Mouse (Mus musculus): ENCODE results near the gene Sirpb1a. TPM values are rescaled to one million over a fixed set of nuclear protein-coding genes. Genes with fewer than 3 reads are reported as not detected.
"Not testable (repeated sequence)": the region's sequence is repeated elsewhere in the genome, so short reads cannot be mapped to it uniquely, and the experiment has no call there.

The Sirpb1a gene
- 0.19 and 0.28 TPM in 2 replicates for polyA plus RNA-seq (2012; rRNA removed)

GRCm38 (mm10) chr3:15426447-15426846 lies at the start of gene Sirpb1a:
Sirpb1a (minus strand) TSS chr3:15426520.
- not testable (repeated sequence) for H3K27ac ChIP-seq (ENCODE audit: control insufficient read depth, insufficient read depth, low read depth, low read length); H3K27me3 ChIP-seq (ENCODE audit: control insufficient read depth, insufficient read depth, low read length); H3K4me3 ChIP-seq (ENCODE audit: control insufficient read depth, low read depth, low read length); H3K36me3 ChIP-seq (ENCODE audit: control insufficient read depth, insufficient read depth, low read length); H3K4me1 ChIP-seq (ENCODE audit: control insufficient read depth, insufficient read depth, low read length)

GRCm38 (mm10) chr3:15474831-15475230 lies 48.5 kb upstream of the Sirpb1a start:
- H3K27me3 ChIP-seq (ENCODE audit: control insufficient read depth, insufficient read depth, low read length); H3K4me3 ChIP-seq (ENCODE audit: control insufficient read depth, low read depth, low read length); H3K4me1 ChIP-seq (ENCODE audit: control insufficient read depth, insufficient read depth, low read length); H3K36me3 ChIP-seq (ENCODE audit: control insufficient read depth, insufficient read depth, low read length); H3K27ac ChIP-seq (ENCODE audit: control insufficient read depth, insufficient read depth, low read depth, low read length): not testable (repeated sequence)

GRCm38 (mm10) chr3:15470158-15470557 lies 43.8 kb upstream of the Sirpb1a start:
- not testable (repeated sequence) for H3K4me3 ChIP-seq (ENCODE audit: control insufficient read depth, low read depth, low read length); H3K4me1 ChIP-seq (ENCODE audit: control insufficient read depth, insufficient read depth, low read length); H3K27ac ChIP-seq (ENCODE audit: control insufficient read depth, insufficient read depth, low read depth, low read length); H3K27me3 ChIP-seq (ENCODE audit: control insufficient read depth, insufficient read depth, low read length); H3K36me3 ChIP-seq (ENCODE audit: control insufficient read depth, insufficient read depth, low read length)

GRCm38 (mm10) chr3:15443936-15444335 lies 17.6 kb upstream of the Sirpb1a start:
- H3K4me1 ChIP-seq (ENCODE audit: control insufficient read depth, insufficient read depth, low read length); H3K27me3 ChIP-seq (ENCODE audit: control insufficient read depth, insufficient read depth, low read length); H3K36me3 ChIP-seq (ENCODE audit: control insufficient read depth, insufficient read depth, low read length); H3K27ac ChIP-seq (ENCODE audit: control insufficient read depth, insufficient read depth, low read depth, low read length); H3K4me3 ChIP-seq (ENCODE audit: control insufficient read depth, low read depth, low read length): not testable (repeated sequence)

GRCm38 (mm10) chr3:15439844-15440243 lies 13.5 kb upstream of the Sirpb1a start:
- not testable (repeated sequence) for H3K27me3 ChIP-seq (ENCODE audit: control insufficient read depth, insufficient read depth, low read length); H3K4me1 ChIP-seq (ENCODE audit: control insufficient read depth, insufficient read depth, low read length); H3K27ac ChIP-seq (ENCODE audit: control insufficient read depth, insufficient read depth, low read depth, low read length); H3K36me3 ChIP-seq (ENCODE audit: control insufficient read depth, insufficient read depth, low read length); H3K4me3 ChIP-seq (ENCODE audit: control insufficient read depth, low read depth, low read length)

- no peak for TF ChIP-seq POLR2A (IDR thresholded peaks at IDR 0.05; ENCODE audit: control insufficient read depth, low read depth, low read length)
- no peak for TF ChIP-seq CTCF (IDR thresholded peaks at IDR 0.05; ENCODE audit: control insufficient read depth, insufficient read depth, insufficient replicate concordance, low read depth, low read length)
- Histone ChIP-seq H3K27me3 (ENCODE audit: control insufficient read depth, insufficient read depth, low read length) (no peaks in the 10 kb centered on the region), H3K36me3 (ENCODE audit: control insufficient read depth, insufficient read depth, low read length) (no peaks in the 10 kb centered on the region), H3K27ac (ENCODE audit: control insufficient read depth, insufficient read depth, low read depth, low read length) (no peak overlapping the region), H3K4me1 (ENCODE audit: control insufficient read depth, insufficient read depth, low read length) (no peaks in the 10 kb centered on the region), H3K4me3 (ENCODE audit: control insufficient read depth, low read depth, low read length) (no peak overlapping the region)
Observed at GRCm38 (mm10) chr3:15427917-15428316, 1.6 kb upstream of the Sirpb1a start.

- not testable (repeated sequence) for H3K27ac ChIP-seq (ENCODE audit: control insufficient read depth, insufficient read depth, low read depth, low read length); H3K27me3 ChIP-seq (ENCODE audit: control insufficient read depth, insufficient read depth, low read length); H3K4me1 ChIP-seq (ENCODE audit: control insufficient read depth, insufficient read depth, low read length); H3K4me3 ChIP-seq (ENCODE audit: control insufficient read depth, low read depth, low read length); H3K36me3 ChIP-seq (ENCODE audit: control insufficient read depth, insufficient read depth, low read length)
Observed at GRCm38 (mm10) chr3:15355690-15356089, 70.6 kb downstream of the Sirpb1a start.

GRCm38 (mm10) chr3:15350318-15350717 lies 76.0 kb downstream of the Sirpb1a start:
- H3K4me3 ChIP-seq (ENCODE audit: control insufficient read depth, low read depth, low read length); H3K36me3 ChIP-seq (ENCODE audit: control insufficient read depth, insufficient read depth, low read length); H3K27ac ChIP-seq (ENCODE audit: control insufficient read depth, insufficient read depth, low read depth, low read length); H3K27me3 ChIP-seq (ENCODE audit: control insufficient read depth, insufficient read depth, low read length); H3K4me1 ChIP-seq (ENCODE audit: control insufficient read depth, insufficient read depth, low read length): not testable (repeated sequence)

GRCm38 (mm10) chr3:15345606-15346005 lies 80.7 kb downstream of the Sirpb1a start:
- not testable (repeated sequence) for H3K4me1 ChIP-seq (ENCODE audit: control insufficient read depth, insufficient read depth, low read length); H3K4me3 ChIP-seq (ENCODE audit: control insufficient read depth, low read depth, low read length); H3K27ac ChIP-seq (ENCODE audit: control insufficient read depth, insufficient read depth, low read depth, low read length); H3K27me3 ChIP-seq (ENCODE audit: control insufficient read depth, insufficient read depth, low read length); H3K36me3 ChIP-seq (ENCODE audit: control insufficient read depth, insufficient read depth, low read length)

Measured in testis, adult 2 months (tissue).